Mouse (Mus musculus): Measurements from ENCODE around the gene Slc25a10.

GRCm38 (mm10) chr11:120501018-120501417 lies 9.4 kb downstream of the Slc25a10 start:
- no peak for TF ChIP-seq CTCF (conservative IDR thresholded peaks at IDR 0.05; ENCODE audit: insufficient read depth, insufficient read length, low read depth, low read length)
- TF ChIP-seq POLR2A (IDR thresholded peaks at IDR 0.05; ENCODE audit: low read depth, low read length), result no peak
